Mouse (Mus musculus): ENCODE data around the gene Gm20388. TPM values are rescaled to one million over a fixed set of nuclear protein-coding genes. Genes with fewer than 3 reads are reported as not detected.

Gene Gm20388
- total RNA-seq, 2 experiments from 2014 or later, result 12.7 TPM; not detected in 1

- no peak for DNase-seq
Measured at GRCm38 (mm10) chr8:121115136-121115535, 1204.5 kb downstream of the Gm20388 start.

DNA sequence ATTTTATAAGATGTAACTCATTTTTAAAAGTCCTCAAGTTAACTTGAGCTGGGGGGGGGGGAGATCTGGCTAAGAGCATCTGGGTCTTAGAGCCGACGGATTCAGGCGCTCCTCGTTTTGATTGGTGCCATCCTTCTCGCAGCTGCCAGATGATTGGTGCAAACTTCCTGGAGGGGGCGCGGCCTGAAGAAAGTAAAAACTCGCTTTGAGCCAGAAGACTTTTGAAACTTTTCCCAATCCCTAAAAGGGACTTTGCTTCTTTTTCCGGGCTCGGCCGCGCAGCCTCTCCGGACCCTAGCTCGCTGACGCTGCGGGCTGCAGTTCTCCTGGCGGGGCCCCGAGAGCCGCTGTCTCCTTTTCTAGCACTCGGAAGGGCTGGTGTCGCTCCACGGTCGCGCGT is 1205.3 kb downstream of the Gm20388 start, which contains the start of gene Foxc2:
TSS of gene Foxc2 (plus strand) at position 224 of the 400 bp plus-strand sequence.
- peak in 1 of 2 experiments; percentile 39 for DNase-seq

DNA sequence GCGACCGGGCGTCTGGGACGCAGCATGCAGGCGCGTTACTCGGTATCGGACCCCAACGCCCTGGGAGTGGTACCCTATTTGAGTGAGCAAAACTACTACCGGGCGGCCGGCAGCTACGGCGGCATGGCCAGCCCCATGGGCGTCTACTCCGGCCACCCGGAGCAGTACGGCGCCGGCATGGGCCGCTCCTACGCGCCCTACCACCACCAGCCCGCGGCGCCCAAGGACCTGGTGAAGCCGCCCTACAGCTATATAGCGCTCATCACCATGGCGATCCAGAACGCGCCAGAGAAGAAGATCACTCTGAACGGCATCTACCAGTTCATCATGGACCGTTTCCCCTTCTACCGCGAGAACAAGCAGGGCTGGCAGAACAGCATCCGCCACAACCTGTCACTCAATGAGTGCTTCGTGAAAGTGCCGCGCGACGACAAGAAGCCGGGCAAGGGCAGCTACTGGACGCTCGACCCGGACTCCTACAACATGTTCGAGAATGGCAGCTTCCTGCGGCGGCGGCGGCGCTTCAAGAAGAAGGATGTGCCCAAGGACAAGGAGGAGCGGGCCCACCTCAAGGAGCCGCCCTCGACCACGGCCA is 1206.0 kb downstream of the Gm20388 start:
- DNase-seq, result no peak

DNA sequence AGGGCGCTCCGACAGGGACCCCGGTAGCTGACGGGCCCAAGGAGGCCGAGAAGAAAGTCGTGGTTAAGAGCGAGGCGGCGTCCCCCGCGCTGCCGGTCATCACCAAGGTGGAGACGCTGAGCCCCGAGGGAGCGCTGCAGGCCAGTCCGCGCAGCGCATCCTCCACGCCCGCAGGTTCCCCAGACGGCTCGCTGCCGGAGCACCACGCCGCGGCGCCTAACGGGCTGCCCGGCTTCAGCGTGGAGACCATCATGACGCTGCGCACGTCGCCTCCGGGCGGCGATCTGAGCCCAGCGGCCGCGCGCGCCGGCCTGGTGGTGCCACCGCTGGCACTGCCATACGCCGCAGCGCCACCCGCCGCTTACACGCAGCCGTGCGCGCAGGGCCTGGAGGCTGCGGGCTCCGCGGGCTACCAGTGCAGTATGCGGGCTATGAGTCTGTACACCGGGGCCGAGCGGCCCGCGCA is 1206.6 kb downstream of the Gm20388 start:
- DNase-seq, result no peak

- DNase-seq, result no peak
Measured at GRCm38 (mm10) chr8:121117906-121118305, 1207.3 kb downstream of the Gm20388 start.

DNA sequence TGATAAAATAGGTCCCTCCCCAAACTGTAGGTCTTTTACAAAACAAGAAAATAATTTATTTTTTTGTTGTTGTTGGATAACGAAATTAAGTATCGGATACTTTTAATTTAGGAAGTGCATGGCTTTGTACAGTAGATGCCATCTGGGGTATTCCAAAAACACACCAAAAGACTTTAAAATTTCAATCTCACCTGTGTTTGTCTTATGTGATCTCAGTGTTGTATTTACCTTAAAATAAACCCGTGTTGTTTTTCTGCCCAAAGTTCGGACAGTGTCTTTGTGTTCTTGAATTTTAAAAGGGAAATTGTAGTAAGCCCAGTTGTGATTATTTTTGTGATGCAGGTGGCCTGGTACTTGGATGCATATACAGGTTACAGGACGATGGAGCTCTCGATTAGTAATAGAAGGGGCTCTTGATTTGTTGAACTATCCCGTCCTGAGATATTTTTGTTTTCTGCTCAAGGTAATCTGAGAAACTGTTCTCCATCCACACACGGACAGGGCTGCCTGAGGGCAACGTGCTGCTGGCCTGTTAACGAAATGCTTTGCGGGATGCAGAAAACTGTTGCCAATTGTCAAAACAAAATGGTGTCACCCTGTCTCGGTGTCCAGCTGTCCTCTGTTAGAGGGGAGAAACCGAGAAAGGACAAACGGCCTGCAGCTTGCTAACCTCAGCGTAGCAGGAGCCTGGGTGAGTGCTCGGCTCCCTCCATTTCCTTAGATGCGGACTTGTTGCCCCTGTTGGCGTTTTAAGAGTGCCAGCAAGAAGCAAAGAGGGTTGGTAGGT is 1208.2 kb downstream of the Gm20388 start:
- no peak for DNase-seq

GRCm38 (mm10) chr8:121119635-121120455 is 1209.2 kb downstream of the Gm20388 start:
- no peak for DNase-seq

- DNase-seq, result no peak
Measured at GRCm38 (mm10) chr8:121120456-121121419, 1210.1 kb downstream of the Gm20388 start.

DNA sequence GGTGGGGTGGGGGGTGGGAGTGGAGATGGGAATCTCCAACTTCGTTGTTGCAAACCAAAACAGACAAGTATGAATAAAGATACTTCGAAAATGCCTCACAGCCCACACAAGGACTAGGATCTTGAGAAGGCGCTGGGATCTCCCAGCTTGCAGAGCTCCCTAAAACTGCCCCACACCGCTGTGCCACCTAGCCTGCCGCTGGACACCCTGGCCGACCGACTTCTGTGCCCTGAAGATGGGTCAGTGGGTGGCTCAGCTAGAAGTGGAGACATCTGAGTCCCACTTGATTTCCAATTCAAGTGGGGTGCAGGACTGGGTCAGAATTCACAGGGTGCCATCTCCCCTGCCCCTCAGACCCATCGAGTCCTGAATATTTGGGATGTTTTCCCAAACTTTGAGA is 1211.1 kb downstream of the Gm20388 start:
- no peak for DNase-seq

- no peak for DNase-seq
Measured at GRCm38 (mm10) chr8:121122368-121122767, 1211.7 kb downstream of the Gm20388 start.

DNA sequence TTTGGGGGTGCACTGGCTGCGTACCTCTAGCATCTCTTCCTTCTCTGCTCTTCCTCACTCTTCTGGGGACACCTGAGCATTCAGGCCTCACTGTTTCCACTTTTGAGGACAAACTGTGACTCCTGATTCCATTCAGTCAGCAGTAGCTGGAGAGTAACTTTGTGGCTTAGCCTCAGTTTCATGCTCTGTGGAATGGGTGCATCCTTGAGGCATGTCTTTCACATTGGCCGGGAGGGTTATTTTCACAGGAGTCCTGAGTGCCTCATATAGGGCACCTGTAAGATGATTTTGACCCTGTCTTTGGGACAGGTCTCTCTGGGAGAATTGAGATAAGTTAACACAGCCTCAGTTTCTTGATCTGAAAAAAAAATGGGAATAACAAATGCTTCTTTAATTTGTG is 1212.5 kb downstream of the Gm20388 start:
- DNase-seq, result no peak

GRCm38 (mm10) chr8:121124547-121125239 is 1214.1 kb downstream of the Gm20388 start:
- DNase-seq, result no peak

DNA sequence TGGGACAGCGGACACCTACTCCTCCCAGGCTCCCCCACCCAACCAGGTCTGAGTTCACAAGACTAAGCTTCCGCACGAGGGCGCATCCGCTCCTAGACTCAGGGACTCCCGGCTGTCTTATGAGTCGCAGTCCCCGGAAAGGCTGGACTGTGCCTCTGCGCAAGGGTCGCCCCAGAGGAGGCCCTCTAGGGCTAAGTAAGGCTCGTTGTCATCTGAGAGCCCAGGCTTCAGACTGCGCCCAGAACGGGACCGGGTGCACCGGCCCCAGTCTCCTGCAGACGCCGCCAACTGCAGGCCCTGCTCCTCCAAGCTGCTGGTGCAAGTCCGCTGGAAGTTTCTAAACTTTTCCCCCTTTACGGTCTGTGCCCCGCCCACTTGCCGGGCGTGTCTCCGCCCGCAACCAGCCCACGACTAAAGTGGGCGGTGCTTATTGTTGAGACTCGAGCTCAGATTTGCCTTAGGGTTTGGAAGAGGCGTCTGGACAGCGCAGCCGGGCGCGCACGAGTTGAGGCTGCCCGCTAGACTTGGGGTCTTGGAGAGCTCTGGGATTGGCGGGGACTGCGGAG is 1214.8 kb downstream of the Gm20388 start:
- peak; percentile 45 to 51 for DNase-seq

DNA sequence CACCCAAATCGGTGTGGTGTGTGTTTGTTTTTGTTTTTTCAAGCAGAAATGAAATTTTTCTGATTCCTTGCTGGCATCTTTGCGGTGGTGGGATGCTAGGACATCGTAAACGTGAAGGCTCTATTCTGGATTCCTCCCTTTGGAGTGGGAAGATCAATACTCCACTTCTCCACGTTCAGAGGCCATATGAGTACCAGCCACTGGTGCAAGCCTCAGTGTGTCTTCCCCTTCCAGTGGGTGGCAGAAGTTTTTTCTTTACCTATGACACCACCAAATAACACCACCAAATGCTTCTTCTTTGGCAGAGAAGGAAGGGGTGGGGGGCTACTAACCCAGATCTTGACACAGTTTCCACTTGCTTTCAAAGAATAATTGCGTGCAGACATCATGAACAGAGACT is 1215.5 kb downstream of the Gm20388 start:
- DNase-seq, result no peak

- DNase-seq, result no peak
Measured at GRCm38 (mm10) chr8:121126694-121127093, 1216.1 kb downstream of the Gm20388 start.

DNA sequence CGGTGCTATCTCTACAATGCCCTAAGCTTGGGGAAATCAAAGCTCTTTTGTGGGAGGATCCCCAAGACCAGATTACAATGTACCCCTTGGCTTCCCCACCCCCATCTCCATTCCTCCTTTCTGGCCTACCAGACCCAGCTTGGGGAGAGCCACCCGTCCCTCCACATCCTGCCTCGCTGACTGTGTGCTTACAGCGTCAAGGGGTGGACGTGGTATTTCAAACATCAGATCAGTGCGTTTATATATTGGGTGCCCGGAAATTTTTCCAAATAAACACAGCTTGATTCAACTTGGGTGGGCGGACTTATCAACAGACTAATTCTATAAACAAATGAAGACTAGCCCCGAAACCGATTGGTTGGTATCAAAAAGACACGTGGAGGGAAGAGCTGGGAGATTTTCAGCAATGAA is 1216.7 kb downstream of the Gm20388 start:
- no peak for DNase-seq

DNA sequence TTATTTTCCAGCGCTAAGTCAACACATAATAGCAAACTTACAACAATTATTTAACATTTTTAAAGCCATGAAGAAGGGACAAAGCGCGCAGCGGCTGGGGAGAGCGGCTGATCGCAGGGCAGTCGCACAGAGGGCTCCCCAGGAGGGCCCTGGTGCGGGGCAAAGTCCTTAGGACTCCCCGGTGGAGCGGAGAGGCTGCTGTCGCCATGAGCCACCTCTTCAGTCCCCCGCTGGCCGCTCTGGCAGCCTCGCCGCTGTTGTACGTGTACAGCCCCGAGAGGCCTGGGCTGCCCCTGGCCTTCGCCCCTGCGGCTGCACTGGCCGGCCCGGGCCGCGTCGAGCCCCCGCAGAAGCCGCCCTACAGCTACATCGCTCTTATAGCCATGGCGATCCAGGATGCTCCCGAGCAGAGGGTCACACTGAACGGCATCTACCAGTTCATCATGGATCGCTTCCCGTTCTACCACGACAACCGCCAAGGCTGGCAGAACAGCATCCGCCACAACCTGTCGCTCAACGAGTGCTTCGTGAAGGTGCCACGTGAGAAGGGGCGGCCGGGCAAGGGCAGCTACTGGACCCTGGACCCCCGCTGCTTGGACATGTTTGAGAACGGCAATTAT is 1217.2 kb downstream of the Gm20388 start, which contains the start of gene Foxl1:
TSS of gene Foxl1 (plus strand) at position 185 of the 620 bp plus-strand sequence.
- DNase-seq, result no peak

DNA sequence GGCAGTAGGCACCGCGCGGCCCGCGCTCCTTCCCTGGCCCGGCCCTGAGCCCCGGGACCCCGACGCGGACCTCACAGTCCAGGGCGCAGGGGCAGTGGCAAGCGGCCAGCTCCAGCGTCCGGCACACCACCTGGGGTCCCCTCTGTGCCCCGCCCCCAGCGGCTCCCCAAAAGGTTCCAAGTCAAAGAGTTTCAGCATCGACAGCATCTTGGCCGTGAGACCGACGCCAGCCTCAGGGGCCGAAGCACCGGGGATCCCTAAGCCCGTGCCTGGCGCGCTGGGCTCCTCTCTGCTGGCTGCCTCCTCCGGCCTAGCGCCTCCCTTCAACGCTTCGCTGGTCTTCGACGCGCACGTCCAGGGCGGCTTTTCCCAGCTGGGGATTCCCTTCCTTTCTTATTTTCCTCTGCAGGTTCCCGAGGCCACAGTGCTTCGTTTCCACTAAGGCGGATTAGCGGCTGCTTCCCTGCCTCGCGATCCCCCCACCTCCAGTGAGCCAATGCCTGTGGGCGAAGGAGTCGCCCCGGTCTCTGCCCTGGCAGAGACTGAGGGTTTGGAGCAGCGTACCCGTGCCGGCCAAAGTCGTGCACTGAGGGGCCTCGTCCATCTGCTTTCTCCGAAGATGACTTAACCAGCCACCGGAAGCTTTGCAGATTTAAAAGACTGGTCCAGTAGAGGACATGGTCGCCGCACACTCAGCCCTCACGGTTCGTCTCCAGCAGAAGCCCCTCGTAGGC is 1218.1 kb downstream of the Gm20388 start:
- no peak for DNase-seq

DNA sequence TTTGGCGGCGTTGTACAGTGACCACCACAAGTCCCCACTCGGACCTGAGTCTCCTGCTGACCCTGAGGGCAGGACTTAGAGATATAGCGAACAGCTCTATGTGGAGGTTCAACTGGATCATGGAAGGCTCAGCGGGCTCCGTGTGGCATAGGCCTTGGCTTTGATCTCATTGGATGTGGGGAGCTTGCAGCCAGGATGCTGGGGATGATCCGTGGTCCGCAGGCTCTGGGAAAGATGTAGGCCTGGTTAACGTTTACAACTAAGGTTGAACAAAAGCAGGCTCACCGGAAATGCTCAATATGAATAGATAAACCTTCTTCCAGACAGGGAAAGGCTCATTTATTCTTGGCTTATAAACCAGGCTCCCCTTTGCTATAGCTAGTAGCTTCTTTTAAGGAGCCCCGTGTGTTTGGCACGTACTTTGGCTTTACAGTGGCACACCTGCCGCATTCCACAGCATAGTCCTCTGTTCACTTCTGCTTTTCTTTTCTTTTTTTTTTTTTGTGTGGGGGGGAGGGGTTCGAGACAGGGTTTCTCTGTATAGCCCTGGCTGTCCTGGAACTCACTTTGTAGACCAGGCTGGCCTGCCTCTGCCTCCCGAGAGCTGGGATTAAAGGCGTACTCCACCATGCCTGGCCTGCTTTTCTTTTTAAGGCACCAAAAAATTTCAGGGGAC is 1218.8 kb downstream of the Gm20388 start:
- no peak for DNase-seq
